Mouse (Mus musculus) liver, embryonic 11.5 days (tissue): Measurements from ENCODE around the gene Atp13a1. TPM values are rescaled to one million over a fixed set of nuclear protein-coding genes. Genes with fewer than 3 reads are reported as not detected.

ENCODE experiments used
- ATAC-seq: fragments of 200-750 bp; cut with Nextera tagmentation; replicated peaks from 2 replicates; pipeline ENCODE4 v1.8.0; 2017; ENCODE audit warnings: moderate number of reproducible peaks, mild to moderate bottlenecking, moderate TSS enrichment, moderate library complexity; ENCODE audit not compliant: low FRiP score
- DNase-seq: peaks from one replicate; pipeline ENCODE4 v3.0.0-alpha.2; 2017; ENCODE audit warnings: low spot score
- H3K27ac ChIP-seq: fragments of 300-500 bp; sonication (generic); 2 replicates; pipeline ENCODE4 v1.5.1; 2014; ENCODE audit warnings: mild to moderate bottlenecking, low read depth, low read length, control low read depth
- H3K27me3 ChIP-seq: fragments of 300-500 bp; sonication (generic); replicated peaks from 2 replicates; pipeline ENCODE4 v1.6.1; 2014; ENCODE audit warnings: low read length, mixed read lengths; ENCODE audit not compliant: control insufficient read depth, insufficient read depth
- H3K36me3 ChIP-seq: fragments of 300-500 bp; sonication (generic); 2 replicates; pipeline ENCODE4 v1.6.1; 2014; ENCODE audit warnings: mild to moderate bottlenecking, low read length, moderate library complexity, mixed read lengths; ENCODE audit not compliant: control insufficient read depth, insufficient read depth
- H3K4me1 ChIP-seq: fragments of 300-500 bp; sonication (generic); replicated peaks from 2 replicates; pipeline ENCODE4 v1.6.1; 2014; ENCODE audit warnings: low read length, mixed read lengths; ENCODE audit not compliant: control insufficient read depth, insufficient read depth
- H3K4me2 ChIP-seq: fragments of 300-500 bp; sonication (generic); 2 replicates; pipeline ENCODE4 v1.6.1; 2014; ENCODE audit warnings: mild to moderate bottlenecking, control low read depth, moderate library complexity
- H3K4me3 ChIP-seq: fragments of 300-500 bp; sonication (generic); 2 replicates; pipeline ENCODE4 v1.5.1; 2014; ENCODE audit warnings: low read depth, low read length, control low read depth
- H3K9ac ChIP-seq: fragments of 300-500 bp; sonication (generic); 2 replicates; pipeline ENCODE4 v1.6.1; 2014; ENCODE audit warnings: low read depth, low read length, control low read depth
- H3K9me3 ChIP-seq: fragments of 300-500 bp; sonication (generic); 2 replicates; pipeline ENCODE4 v1.6.1; 2016; ENCODE audit warnings: low read length, inconsistent platforms, mixed read lengths; ENCODE audit not compliant: control insufficient read depth
- WGBS: fragments of 180-500 bp; shearing (Covaris S2); extraction: QIAGEN DNeasy Blood & Tissue Kit; methylation state at CpG from one replicate; pipeline ENCODE4 v1.1.7; 2014; 5-methylcytosine and 5-hydroxymethylcytosine counted together
- polyA plus RNA-seq: library from polyadenylated mRNA; unstranded; fragments of >200 nt; fragmentation: Nextera tagmentation; extraction: Ambion mirVana; gene quantifications from 2 replicates; pipeline ENCODE4 v1.2.1, GENCODE M21; 2014

The Atp13a1 gene
- polyA plus RNA-seq, result 53.4 and 54.2 TPM in 2 replicates

DNA sequence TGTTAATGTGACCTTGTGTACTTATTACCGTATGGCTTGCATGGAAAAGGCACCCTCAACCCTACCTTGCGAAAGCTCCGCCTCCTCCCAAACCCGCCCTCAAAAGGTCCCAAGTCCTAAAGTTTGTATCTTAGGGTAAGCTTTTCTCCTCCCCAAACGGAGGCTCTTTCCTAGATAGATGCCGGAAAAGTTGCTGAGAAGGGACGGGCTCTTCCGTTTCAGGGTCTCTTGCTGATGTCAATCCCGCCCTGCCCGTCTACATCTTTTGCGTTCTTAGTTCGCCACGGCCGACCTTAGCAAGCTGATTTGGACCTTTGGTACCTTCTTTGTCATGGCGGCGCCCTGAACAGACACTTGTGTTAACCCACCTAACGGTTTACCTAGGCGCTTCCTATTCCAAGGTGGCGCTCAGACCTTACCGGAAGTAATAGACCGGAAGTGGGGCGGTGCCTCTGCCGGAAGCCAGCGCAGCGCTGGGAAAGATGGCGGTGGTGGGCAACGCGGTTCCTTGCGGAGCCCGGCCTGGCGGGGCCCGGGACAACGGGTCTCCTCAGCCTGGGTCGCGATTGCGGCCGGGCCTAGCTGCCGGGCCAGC is at the start of gene Atp13a1, which contains the start of gene Zfp866:
TSS of gene Atp13a1 (plus strand) at position 391 of the 595 bp plus-strand sequence.
TSS of gene Zfp866 (minus strand) at position 406 of the 595 bp plus-strand sequence.
- WGBS, result 0% methylated on average over 38 of the region's 38 CpGs
- H3K27me3 ChIP-seq, result no peaks in the 10 kb centered on the region
- H3K4me2 ChIP-seq, result peak within 1 kb of the TSS; percentile 85
- H3K9ac ChIP-seq, result peak within 1 kb of the TSS; percentile 85
- H3K36me3 ChIP-seq, result peaks cover 19% of the 10 kb centered on the region
- ATAC-seq (peak; percentile 93), DNase-seq (peak; percentile 89)
- peak within 1 kb of the TSS; percentile 74 for H3K4me3 ChIP-seq
- peak within 1 kb of the TSS; percentile 91 for H3K27ac ChIP-seq
- no peaks in the 10 kb centered on the region for H3K9me3 ChIP-seq
- peaks cover 22% of the 10 kb centered on the region for H3K4me1 ChIP-seq

- ATAC-seq (no peak), DNase-seq (no peak)
- Histone ChIP-seq H3K9me3 (no peaks in the 10 kb centered on the region), H3K27ac (no peak overlapping the region), H3K4me1 (no peaks in the 10 kb centered on the region), H3K4me2 (no peak overlapping the region), H3K9ac (no peak overlapping the region), H3K4me3 (no peak overlapping the region), H3K27me3 (no peaks in the 10 kb centered on the region), H3K36me3 (no peaks in the 10 kb centered on the region; the same call in 1 of the 2 replicates)
- WGBS, result 80% methylated on average over 2 of the region's 2 CpGs
Measured at GRCm38 (mm10) chr8:69741231-69741630, 49.7 kb upstream of the Atp13a1 start.

DNA sequence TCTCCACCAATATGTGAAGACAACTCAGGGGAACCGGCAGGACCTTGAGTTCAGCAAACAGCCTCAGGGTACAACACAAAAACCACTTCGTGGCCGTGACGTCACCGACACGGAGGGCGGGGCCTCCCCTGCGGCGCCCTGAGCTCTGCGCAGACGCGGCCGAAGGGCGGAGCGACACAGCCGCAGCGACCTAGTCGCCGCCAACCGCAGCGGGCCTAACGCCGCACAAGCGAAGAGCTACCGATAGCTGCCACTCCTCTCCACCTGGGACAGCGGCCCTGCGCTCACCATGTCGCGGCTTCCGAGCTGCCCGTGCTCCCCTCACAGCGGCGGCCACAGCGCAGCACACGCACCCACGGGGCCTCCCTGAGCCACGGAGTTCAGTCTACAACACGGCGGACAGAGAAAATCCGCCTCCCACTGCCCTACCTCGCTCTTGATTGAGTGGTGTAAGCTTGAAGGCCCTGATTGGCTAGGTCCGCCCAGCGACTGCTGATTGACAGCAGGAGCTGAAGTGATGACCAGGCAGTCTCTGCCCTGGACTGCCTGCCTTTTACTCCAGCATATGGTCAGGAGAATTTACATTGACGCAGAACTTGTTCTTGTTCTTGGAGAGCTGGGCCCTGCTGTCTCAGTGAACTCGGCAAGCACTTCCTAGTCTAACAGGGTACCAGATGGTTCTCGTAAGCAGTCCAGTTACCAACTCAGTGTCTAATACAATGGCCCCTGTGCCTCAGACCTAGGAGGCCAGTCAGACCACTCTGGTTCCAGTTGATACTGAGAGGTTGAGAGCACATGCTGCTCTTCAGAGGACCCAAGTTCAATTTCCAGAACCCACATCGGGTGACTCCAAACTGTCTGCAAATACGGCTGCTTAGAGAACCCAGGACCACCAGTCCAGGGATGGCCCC is 41.2 kb upstream of the Atp13a1 start, which contains the start of gene Zfp963:
TSS of gene Zfp963 (minus strand) at position 427 of the 911 bp plus-strand sequence.
- peaks cover 15% of the 10 kb centered on the region for H3K4me1 ChIP-seq
- peak within 1 kb of the TSS; percentile 82 for H3K9ac ChIP-seq
- WGBS, result 4% methylated on average over 48 of the region's 48 CpGs
- H3K4me2 ChIP-seq, result peak within 1 kb of the TSS; percentile 62
- H3K4me3 ChIP-seq, result peak within 1 kb of the TSS; percentile 71
- H3K27ac ChIP-seq, result peak within 1 kb of the TSS; percentile 94
- DNase-seq, result peak; percentile 94
- no peaks in the 10 kb centered on the region for H3K9me3 ChIP-seq
- ATAC-seq, result peak; percentile 98
- H3K36me3 ChIP-seq, result no peaks in the 10 kb centered on the region
- H3K27me3 ChIP-seq, result no peaks in the 10 kb centered on the region

GRCm38 (mm10) chr8:69752437-69752836 is 38.5 kb upstream of the Atp13a1 start:
- Histone ChIP-seq H3K36me3 (peaks cover 7% of the 10 kb centered on the region; the same call in 1 of the 2 replicates), H3K9ac (no peak overlapping the region), H3K4me2 (no peak overlapping the region), H3K4me1 (peaks cover 15% of the 10 kb centered on the region), H3K27ac (peak overlapping the region; percentile 54; the same call in 1 of the 2 replicates), H3K4me3 (no peak overlapping the region), H3K9me3 (no peaks in the 10 kb centered on the region), H3K27me3 (no peaks in the 10 kb centered on the region)
- WGBS, result 67% methylated on average over 2 of the region's 2 CpGs
- ATAC-seq, result no peak
- DNase-seq, result no peak

DNA sequence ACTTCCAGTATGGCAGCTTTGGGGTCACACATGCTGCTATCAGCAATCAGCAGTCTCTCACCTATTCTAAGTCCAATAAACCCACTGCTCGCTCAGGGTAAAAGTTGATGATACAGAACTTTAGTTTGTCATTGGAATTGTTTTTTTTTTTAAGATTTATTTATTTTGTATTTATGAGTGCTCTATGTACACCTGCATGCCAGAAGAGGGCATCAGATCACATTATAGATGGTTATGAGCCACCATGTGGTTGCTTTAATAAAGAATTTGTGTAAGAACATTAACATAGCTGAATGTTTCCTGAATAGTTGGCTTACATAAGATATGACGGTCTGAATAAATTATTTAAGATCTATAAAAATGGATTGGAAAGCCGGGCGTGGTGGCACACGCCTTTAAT is 32.6 kb upstream of the Atp13a1 start:
- no peak overlapping the region for H3K27ac ChIP-seq
- no peak overlapping the region for H3K9ac ChIP-seq
- H3K27me3 ChIP-seq, result no peaks in the 10 kb centered on the region
- no peaks in the 10 kb centered on the region for H3K9me3 ChIP-seq
- no peak for DNase-seq
- H3K4me1 ChIP-seq, result peaks cover 1% of the 10 kb centered on the region; the same call in 1 of the 2 replicates
- 92% methylated on average over 5 of the region's 5 CpGs for WGBS
- H3K4me2 ChIP-seq, result no peak overlapping the region
- no peak for ATAC-seq
- peaks cover 9% of the 10 kb centered on the region for H3K36me3 ChIP-seq
- no peak overlapping the region for H3K4me3 ChIP-seq

GRCm38 (mm10) chr8:69761814-69762445 is 29.0 kb upstream of the Atp13a1 start:
- H3K4me3 ChIP-seq, result no peak overlapping the region
- no peaks in the 10 kb centered on the region for H3K27me3 ChIP-seq
- H3K4me1 ChIP-seq, result no peaks in the 10 kb centered on the region
- H3K9ac ChIP-seq, result no peak overlapping the region
- no peak overlapping the region for H3K4me2 ChIP-seq
- H3K9me3 ChIP-seq, result peaks cover 7% of the 10 kb centered on the region
- no peak overlapping the region for H3K27ac ChIP-seq
- peaks cover 37% of the 10 kb centered on the region for H3K36me3 ChIP-seq
- 94% methylated on average over 4 of the region's 4 CpGs for WGBS
- DNase-seq (no peak), ATAC-seq (no peak)

- H3K9me3 ChIP-seq, result peaks cover 4% of the 10 kb centered on the region
- DNase-seq, result no peak
- 85% methylated on average over 9 of the region's 9 CpGs for WGBS
- peaks cover 37% of the 10 kb centered on the region for H3K36me3 ChIP-seq
- H3K4me1 ChIP-seq, result peaks cover 8% of the 10 kb centered on the region
- no peak overlapping the region for H3K27ac ChIP-seq
- H3K4me3 ChIP-seq, result no peak overlapping the region
- ATAC-seq, result no peak
- H3K27me3 ChIP-seq, result no peaks in the 10 kb centered on the region
- H3K4me2 ChIP-seq, result no peak overlapping the region
- no peak overlapping the region for H3K9ac ChIP-seq
Measured at GRCm38 (mm10) chr8:69771221-69771620, 19.7 kb upstream of the Atp13a1 start.

DNA sequence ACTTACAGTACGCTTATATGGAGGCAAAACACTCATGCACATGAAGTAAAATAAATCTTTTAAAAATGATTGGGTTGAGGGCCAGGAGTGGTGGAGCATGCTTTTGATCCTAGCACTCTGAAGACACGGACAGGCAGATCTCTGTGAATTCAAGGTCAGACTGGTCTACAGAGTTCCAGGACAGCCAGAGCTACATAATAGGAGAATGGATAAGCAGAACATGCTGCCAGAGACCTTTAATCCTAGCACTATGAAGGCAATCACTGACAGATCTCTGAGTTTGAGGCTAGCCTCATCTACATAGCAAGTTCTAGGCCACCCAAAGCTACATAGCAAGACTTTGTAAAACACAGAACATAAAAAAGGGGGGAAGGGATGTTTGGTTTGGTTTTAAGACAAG is 18.9 kb upstream of the Atp13a1 start:
- Histone ChIP-seq H3K27me3 (no peaks in the 10 kb centered on the region), H3K4me3 (no peak overlapping the region), H3K9ac (no peak overlapping the region), H3K4me1 (peaks cover 8% of the 10 kb centered on the region), H3K4me2 (no peak overlapping the region; the same call in 1 of the 2 replicates), H3K27ac (no peak overlapping the region), H3K9me3 (no peaks in the 10 kb centered on the region), H3K36me3 (peaks cover 29% of the 10 kb centered on the region)
- DNase-seq (no peak), ATAC-seq (no peak)
- WGBS, result 83% methylated on average over 2 of the region's 2 CpGs
